Mouse (Mus musculus) stomach, embryonic 14.5 days (tissue): ENCODE measurements at regions not wholly inside any gene's neighbourhood (a gene's known extent, or its start where the extent isn't known, plus 50 kb on each side); places are given as distances from the start of the nearest gene placed in this dataset.

Experiments
- ATAC-seq: fragments of 200-750 bp; cut with Nextera tagmentation; 2 replicates; pipeline ENCODE4 v1.8.0; 2017; ENCODE audit warnings: low read depth, moderate TSS enrichment; ENCODE audit not compliant: insufficient number of reproducible peaks, insufficient read depth, low FRiP score
- H3K27ac ChIP-seq: fragments of 300-500 bp; sonication (generic); 2 replicates; pipeline ENCODE4 v1.5.1; 2014; ENCODE audit warnings: mild to moderate bottlenecking, low read length, moderate library complexity, mixed read lengths
- H3K27me3 ChIP-seq: fragments of 300-500 bp; sonication (generic); 2 replicates; pipeline ENCODE4 v1.6.1; 2014; ENCODE audit warnings: low read length, control low read depth, mixed read lengths; ENCODE audit not compliant: control insufficient read depth, insufficient read depth
- H3K36me3 ChIP-seq: fragments of 300-500 bp; sonication (generic); 2 replicates; pipeline ENCODE4 v1.6.1; 2014; ENCODE audit warnings: mild to moderate bottlenecking, control low read depth, low read length, moderate library complexity, mixed read lengths; ENCODE audit not compliant: control insufficient read depth, insufficient read depth
- H3K4me1 ChIP-seq: fragments of 300-500 bp; sonication (generic); 2 replicates; pipeline ENCODE4 v1.6.1; 2014; ENCODE audit warnings: low read length, control low read depth, mixed read lengths; ENCODE audit not compliant: control insufficient read depth, insufficient read depth
- H3K4me2 ChIP-seq: fragments of 300-500 bp; sonication (generic); replicated peaks from 2 replicates; pipeline ENCODE4 v1.6.1; 2014; ENCODE audit warnings: low read depth, low read length, control low read depth
- H3K4me3 ChIP-seq: fragments of 300-500 bp; sonication (generic); 2 replicates; pipeline ENCODE4 v1.5.1; 2014; ENCODE audit warnings: low read depth, low read length, control low read depth
- H3K9ac ChIP-seq: fragments of 300-500 bp; sonication (generic); replicated peaks from 2 replicates; pipeline ENCODE4 v1.6.1; 2014; ENCODE audit warnings: low read depth, mild to moderate bottlenecking, control low read depth, low read length, moderate library complexity, mixed read lengths
- H3K9me3 ChIP-seq: fragments of 300-500 bp; sonication (generic); 2 replicates; pipeline ENCODE4 v1.6.1; 2016; ENCODE audit warnings: low read depth, low read length, control low read depth; ENCODE audit not compliant: control insufficient read depth
- WGBS: fragments of 180-500 bp; shearing (Covaris S2); extraction: QIAGEN DNeasy Blood & Tissue Kit; methylation state at CpG from one replicate; pipeline ENCODE4 v1.1.7; 2014; 5-methylcytosine and 5-hydroxymethylcytosine counted together

DNA sequence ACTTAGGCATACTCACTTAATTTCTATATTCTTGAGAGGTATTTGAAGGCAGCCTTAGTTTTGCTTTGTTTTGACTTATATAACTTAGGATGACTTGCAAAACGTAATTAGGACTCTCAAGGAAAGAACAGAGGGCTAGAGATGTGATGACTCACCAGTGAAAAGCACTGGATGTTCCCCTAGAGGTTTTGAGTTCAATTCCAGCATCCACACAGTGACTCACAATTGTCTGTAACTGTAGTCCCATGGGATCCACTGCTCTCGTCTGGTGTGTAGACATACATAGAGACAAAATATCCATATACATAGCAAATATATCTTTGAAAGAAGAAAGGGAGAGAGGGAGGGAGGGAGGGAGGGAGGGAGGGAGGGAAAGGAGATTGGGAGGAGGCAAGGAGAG, 282.7 kb upstream of the 4930452B06Rik start:
- WGBS, result 75% methylated on average over 2 of the region's 2 CpGs
- Histone ChIP-seq H3K27ac (no peak overlapping the region), H3K9me3 (no peaks in the 10 kb centered on the region), H3K27me3 (no peaks in the 10 kb centered on the region), H3K4me2 (no peak overlapping the region), H3K9ac (no peak overlapping the region), H3K36me3 (no peaks in the 10 kb centered on the region), H3K4me3 (no peak overlapping the region), H3K4me1 (peaks cover 2% of the 10 kb centered on the region; the same call in 1 of the 2 replicates)
- no peak for ATAC-seq

DNA sequence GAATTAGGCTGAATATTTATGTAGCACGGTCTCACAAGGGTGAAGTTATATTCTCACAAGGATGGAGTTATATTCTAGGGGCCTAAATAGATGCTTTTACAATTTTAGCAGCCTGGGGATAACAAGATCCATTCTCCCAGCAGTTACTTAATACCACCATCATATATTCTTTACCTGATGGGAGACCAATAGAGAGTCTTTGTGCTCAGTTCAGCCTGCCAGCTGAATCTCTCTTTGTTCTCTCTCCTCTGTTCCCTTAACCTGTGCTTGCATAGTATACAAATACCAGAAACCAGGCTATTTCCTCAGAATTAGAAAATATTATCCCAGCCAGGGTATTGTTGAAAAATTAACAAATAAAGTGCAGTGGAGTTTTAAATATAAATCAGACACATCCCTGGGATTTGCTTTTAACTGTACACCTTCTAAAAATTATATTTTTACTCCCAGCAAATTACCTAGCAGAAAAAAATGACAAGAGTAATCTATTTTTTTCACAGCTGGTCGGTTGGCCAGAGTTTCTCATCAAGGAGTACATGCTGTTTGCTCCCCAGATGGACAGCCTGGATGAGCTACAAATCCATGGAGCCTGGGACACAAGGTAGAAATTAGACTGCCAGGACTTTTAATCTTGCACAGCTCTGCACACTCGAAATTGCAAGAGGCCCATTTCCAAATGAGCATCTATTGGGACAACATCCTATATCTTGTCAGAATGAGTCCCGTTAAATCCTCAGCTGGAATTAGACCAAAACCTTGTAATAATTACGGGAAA, 281.0 kb upstream of the 4930452B06Rik start:
- WGBS, result 67% methylated on average over 5 of the region's 5 CpGs
- no peak overlapping the region for H3K9ac ChIP-seq
- H3K27ac ChIP-seq, result no peak overlapping the region

DNA sequence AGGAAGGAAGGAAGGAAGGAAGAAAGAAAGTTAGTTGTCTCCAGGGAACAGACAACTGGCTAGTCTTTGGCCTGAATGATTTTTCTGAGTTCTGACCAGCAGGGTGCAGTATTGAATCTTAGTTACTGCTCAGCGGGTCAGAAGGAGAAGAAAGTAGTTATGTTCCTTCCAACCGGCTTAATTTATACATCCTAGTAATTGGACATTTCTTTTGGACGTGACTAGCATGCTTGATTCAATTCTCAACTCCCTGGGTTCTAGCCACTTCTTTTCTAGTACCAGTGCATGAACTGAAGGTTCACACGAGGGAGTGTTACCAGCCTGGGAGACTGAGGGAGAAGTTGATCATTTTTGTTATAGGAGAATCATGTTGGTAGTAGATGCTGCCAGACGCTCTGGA, 269.1 kb upstream of the 4930452B06Rik start:
- ATAC-seq, result no peak
- Histone ChIP-seq H3K9ac (no peak overlapping the region), H3K4me2 (no peak overlapping the region), H3K4me1 (no peaks in the 10 kb centered on the region), H3K9me3 (no peaks in the 10 kb centered on the region), H3K4me3 (no peak overlapping the region), H3K27ac (no peak overlapping the region), H3K36me3 (no peaks in the 10 kb centered on the region), H3K27me3 (no peaks in the 10 kb centered on the region)
- 23% methylated on average over 5 of the region's 5 CpGs for WGBS

More for the DNA sequence above, 281.0 kb upstream of the 4930452B06Rik start:
- Histone ChIP-seq H3K4me1 (no peaks in the 10 kb centered on the region), H3K9me3 (no peaks in the 10 kb centered on the region), H3K36me3 (no peaks in the 10 kb centered on the region), H3K27me3 (no peaks in the 10 kb centered on the region), H3K4me2 (no peak overlapping the region), H3K4me3 (no peak overlapping the region)
- ATAC-seq, result no peak
